Mouse (Mus musculus): ENCODE results near the gene Babam2.

The Babam2 gene

GRCm38 (mm10) chr5:32077139-32077538 lies 379.7 kb downstream of the Babam2 start:
- DNase-seq (ENCODE audit: inconsistent ontology term) = no peak

- no peak for DNase-seq (ENCODE audit: inconsistent ontology term)
These were observed 381.5 kb downstream of the Babam2 start for GRCm38 (mm10) chr5:32078986-32079385.

- no peak for DNase-seq (ENCODE audit: inconsistent ontology term)
These were observed 383.2 kb downstream of the Babam2 start for GRCm38 (mm10) chr5:32080490-32081219.

- no peak for DNase-seq (ENCODE audit: inconsistent ontology term)
These were observed 386.9 kb downstream of the Babam2 start for GRCm38 (mm10) chr5:32084401-32084804.

GRCm38 (mm10) chr5:32085566-32085965 lies 388.1 kb downstream of the Babam2 start:
- no peak for DNase-seq (ENCODE audit: inconsistent ontology term)

- DNase-seq (ENCODE audit: inconsistent ontology term) = no peak
These were observed 388.5 kb downstream of the Babam2 start for GRCm38 (mm10) chr5:32085971-32086370.

GRCm38 (mm10) chr5:32086526-32087090 lies 389.1 kb downstream of the Babam2 start:
- DNase-seq (ENCODE audit: inconsistent ontology term) = no peak

- DNase-seq (ENCODE audit: inconsistent ontology term) = peak; percentile 84
These were observed 392.0 kb downstream of the Babam2 start for GRCm38 (mm10) chr5:32089481-32089880.

GRCm38 (mm10) chr5:32092281-32092680 lies 394.8 kb downstream of the Babam2 start:
- DNase-seq (ENCODE audit: inconsistent ontology term) = no peak

- no peak for DNase-seq (ENCODE audit: inconsistent ontology term)
These were observed 401.2 kb downstream of the Babam2 start for GRCm38 (mm10) chr5:32098691-32099090.

- peak; percentile 78 for DNase-seq (ENCODE audit: inconsistent ontology term)
These were observed 405.0 kb downstream of the Babam2 start for GRCm38 (mm10) chr5:32102484-32102883.

- peak; percentile 42 for DNase-seq (ENCODE audit: inconsistent ontology term)
These were observed 405.5 kb downstream of the Babam2 start for GRCm38 (mm10) chr5:32102971-32103431.

GRCm38 (mm10) chr5:32103545-32103944 lies 406.1 kb downstream of the Babam2 start:
- DNase-seq (ENCODE audit: inconsistent ontology term) = peak; percentile 7

GRCm38 (mm10) chr5:32104119-32104990 lies 406.9 kb downstream of the Babam2 start:
- DNase-seq (ENCODE audit: inconsistent ontology term) = no peak

GRCm38 (mm10) chr5:32106473-32107140 lies 409.1 kb downstream of the Babam2 start:
- no peak for DNase-seq (ENCODE audit: inconsistent ontology term)

GRCm38 (mm10) chr5:32110651-32111050 lies 413.2 kb downstream of the Babam2 start:
- DNase-seq (ENCODE audit: inconsistent ontology term) = no peak

- DNase-seq (ENCODE audit: inconsistent ontology term) = no peak
These were observed 414.9 kb downstream of the Babam2 start for GRCm38 (mm10) chr5:32112206-32112916.

GRCm38 (mm10) chr5:32120901-32121376 lies 423.5 kb downstream of the Babam2 start:
- no peak for DNase-seq (ENCODE audit: inconsistent ontology term)

- DNase-seq (ENCODE audit: inconsistent ontology term) = no peak
These were observed 424.5 kb downstream of the Babam2 start for GRCm38 (mm10) chr5:32121936-32122335.

- DNase-seq (ENCODE audit: inconsistent ontology term) = no peak
These were observed 424.9 kb downstream of the Babam2 start for GRCm38 (mm10) chr5:32122363-32122762.

- no peak for DNase-seq (ENCODE audit: inconsistent ontology term)
These were observed 427.5 kb downstream of the Babam2 start for GRCm38 (mm10) chr5:32124957-32125356.

Data from Muller cell, postnatal 12 days (primary cell).